Mouse (Mus musculus): ENCODE measurements around the gene Bbox1. TPM values are rescaled to one million over a fixed set of nuclear protein-coding genes. Genes with fewer than 3 reads are reported as not detected.
A peak's percentile ranks its signal among the peaks of the same experiment; 100 is the strongest.

The Bbox1 gene
- polyA plus RNA-seq, 1 experiment = 1.9 TPM

DNA sequence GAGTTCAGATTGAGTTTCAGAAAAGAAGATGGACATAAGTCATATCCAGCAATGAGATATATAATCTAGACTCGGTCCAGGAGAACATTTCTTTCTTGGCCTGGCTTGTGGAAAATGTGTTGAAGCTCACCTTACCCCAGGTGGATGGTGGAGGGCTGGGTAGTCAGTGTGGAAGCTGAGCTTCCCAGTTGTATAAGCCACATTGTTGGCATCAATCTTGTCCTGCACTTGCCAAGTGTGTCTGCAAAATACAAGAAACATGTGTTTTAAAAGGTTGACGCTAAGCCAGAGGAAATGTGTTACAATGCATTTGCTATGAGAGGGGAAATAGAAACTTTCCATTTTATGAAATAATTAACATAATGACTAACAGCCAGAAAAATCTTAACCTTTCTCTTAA lies 38.9 kb downstream of the Bbox1 start:
- DNase-seq (ENCODE audit: extremely low spot score in 1 of 2, low spot score in 1 of 2) = peak in 1 of 2 experiments; percentile 42

- DNase-seq (ENCODE audit: extremely low spot score in 1 of 2, low spot score in 1 of 2) = no peak
Observed at GRCm38 (mm10) chr2:110274160-110274559, 40.2 kb downstream of the Bbox1 start.

DNA sequence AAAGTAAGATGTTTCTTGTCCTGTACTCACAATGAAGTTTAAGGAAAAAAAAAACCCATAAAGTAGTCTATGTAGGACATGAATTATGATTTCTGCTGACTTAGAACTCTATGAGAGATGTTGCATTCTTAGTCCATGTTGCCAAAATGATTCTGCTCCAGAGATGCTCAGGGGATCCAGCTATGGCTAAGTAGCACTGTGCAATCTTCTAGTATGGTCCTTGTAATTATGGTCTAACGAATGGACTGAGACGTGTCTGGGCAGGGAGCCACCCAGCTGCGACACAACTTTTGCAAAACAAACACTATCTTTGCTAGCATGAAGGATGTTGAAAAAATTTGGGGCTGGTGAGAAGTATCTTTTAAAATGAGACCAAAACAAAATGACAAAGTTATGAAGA lies 45.1 kb downstream of the Bbox1 start:
- no peak for DNase-seq (ENCODE audit: extremely low spot score in 1 of 2, low spot score in 1 of 2)

DNA sequence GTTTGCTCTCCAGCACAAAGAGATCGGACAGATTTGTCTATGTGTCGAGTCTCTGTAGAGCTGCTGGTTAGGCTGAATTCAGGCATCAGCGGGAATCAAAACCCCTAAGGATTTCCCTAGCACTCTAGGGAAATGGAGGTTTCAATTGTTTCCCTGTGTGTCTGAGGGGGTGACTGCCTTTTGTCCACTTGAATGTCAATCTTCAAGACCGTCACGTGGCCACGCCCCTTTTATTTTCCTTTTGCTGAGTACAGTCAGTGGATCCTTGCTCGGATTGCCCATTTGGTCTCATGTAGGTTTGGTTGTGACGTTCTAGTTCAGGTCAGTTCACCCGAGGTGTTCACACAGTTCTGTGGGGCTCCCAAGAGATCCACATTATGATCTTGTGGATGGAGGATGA lies 82.1 kb downstream of the Bbox1 start:
- DNase-seq (ENCODE audit: extremely low spot score in 1 of 2, low spot score in 1 of 2) = no peak

- DNase-seq (ENCODE audit: extremely low spot score in 1 of 2, low spot score in 1 of 2) = no peak
Observed at GRCm38 (mm10) chr2:110230753-110231152, 83.6 kb downstream of the Bbox1 start.

DNA sequence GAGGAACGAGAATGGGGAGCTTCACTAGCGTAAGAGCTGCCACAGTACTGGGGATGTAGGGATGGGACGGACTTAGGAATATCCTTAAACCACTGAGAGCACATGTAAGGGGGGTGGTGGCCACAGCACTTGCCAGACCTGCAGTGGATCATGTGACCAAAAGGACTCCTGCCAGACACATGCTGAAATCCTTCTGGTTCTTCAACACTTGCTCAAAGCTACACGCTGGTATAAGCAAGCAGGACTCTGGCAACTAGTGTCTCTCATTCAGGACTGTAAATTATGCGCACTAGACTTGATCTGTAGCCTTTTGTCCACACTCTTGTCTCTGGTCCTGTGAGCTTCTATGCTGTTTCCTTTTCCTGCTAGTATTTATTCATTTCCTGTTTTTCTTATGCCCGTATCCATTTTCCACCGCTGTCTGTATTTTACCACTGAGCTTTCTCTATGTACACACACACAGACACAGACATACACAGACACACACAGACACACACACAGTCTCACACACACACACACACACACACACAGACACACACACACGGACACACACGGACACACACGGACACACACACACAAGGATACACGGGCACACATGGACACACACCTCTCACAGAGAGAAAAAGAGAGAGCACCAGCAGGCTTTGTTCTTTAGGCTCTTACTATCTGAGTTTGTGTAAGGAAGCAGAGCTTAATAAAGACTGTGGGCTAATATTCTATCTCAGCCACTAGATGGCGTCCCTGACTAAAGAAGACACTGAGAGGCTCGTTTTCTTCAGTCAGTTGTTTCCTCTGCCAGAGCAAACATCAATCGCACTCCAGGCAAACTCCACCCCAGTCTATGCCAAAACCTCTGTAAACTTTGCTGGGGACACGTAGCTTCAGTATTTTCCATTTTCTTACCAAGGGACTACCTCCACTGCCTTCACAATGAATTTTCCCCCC lies 84.9 kb downstream of the Bbox1 start:
- DNase-seq (ENCODE audit: extremely low spot score in 1 of 2, low spot score in 1 of 2) = peak; percentile 40 to 89

DNA sequence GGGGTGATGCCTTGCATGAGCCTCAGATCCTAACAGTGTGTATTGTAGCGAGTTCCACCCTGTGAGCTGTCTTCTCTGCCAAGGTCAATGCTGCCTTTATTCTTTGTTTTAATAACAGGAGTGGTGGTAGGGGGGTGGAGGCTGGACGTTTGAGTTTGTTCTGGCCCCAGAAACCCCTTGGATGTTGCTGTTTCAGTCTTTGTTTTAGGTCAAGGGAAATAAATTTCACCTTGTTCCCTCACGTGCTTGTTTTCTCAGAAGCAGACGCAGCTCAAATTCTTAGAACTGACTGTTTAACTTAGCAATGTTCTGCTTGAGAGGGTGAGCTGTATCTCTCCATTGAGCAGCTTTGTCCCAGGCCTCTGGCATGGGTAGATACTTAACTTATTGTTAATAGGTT lies 87.9 kb downstream of the Bbox1 start:
- DNase-seq (ENCODE audit: extremely low spot score in 1 of 2, low spot score in 1 of 2) = no peak

DNA sequence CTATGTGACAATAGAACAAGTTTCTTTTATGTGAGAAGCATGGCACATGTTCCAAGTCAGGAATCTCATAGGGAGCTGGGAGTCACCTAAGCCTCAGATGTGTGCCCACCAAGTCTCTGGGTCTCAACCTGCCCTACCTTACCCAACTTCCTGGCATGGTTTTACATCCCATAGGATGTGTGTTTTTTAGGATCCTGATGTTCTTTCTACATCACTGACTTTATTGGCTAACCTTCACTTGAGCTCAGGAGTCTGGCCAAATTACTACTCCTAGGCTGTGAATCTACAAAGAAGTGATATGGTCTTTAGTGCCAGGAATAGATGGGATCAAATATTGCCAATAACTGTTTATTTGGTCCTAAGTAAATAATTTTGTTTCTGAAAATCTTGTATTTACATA lies 88.4 kb downstream of the Bbox1 start:
- DNase-seq (ENCODE audit: extremely low spot score in 1 of 2, low spot score in 1 of 2) = no peak

DNA sequence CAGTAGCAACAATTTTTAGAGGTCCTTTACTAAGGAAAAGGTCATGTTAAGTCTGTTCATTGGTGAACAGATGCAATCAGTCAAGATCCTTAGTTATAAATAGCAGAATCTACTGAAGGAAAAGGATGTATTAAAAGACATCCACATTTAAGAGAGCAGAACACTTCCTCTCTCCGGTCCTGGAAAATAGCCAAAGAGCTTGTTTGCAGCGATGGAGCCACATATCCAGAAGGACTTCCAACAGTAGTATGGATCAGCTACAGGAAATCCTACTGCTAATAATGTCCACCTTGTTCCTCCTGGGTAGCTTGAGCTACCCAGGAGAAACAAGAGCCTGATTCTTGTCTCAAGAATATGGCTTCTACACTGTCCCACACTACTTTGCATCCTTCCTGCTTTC lies 91.6 kb downstream of the Bbox1 start:
- DNase-seq (ENCODE audit: extremely low spot score in 1 of 2, low spot score in 1 of 2) = no peak

GRCm38 (mm10) chr2:110220492-110220891 lies 93.9 kb downstream of the Bbox1 start:
- DNase-seq (ENCODE audit: extremely low spot score in 1 of 2, low spot score in 1 of 2) = no peak

DNA sequence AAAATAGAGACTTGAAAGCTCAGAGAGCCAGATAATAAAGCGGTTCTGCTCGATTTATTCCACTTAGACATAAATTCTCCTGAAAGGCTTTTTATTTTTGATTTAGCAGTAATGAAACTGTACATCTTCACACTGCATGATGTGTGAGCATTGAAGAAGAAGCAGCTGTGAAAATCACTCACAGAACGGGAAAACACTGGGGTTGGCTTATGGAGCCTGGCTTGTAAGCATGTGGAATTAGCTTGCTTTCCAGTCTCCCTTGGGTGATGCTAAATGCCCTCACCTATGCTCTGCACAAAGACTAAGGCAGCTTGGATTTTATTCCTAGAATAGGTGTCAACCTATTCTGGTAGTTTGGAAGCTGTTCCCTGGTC lies 98.7 kb downstream of the Bbox1 start:
- no peak for DNase-seq (ENCODE audit: extremely low spot score in 1 of 2, low spot score in 1 of 2)

GRCm38 (mm10) chr2:110214991-110215684 lies 99.2 kb downstream of the Bbox1 start:
- DNase-seq (ENCODE audit: extremely low spot score in 1 of 2, low spot score in 1 of 2) = no peak

GRCm38 (mm10) chr2:110214278-110214677 lies 100.1 kb downstream of the Bbox1 start:
- no peak for DNase-seq (ENCODE audit: extremely low spot score in 1 of 2, low spot score in 1 of 2)

Other genes starting within 250 kb of the Bbox1 start
- 2.5 and 3.5 TPM in 2 replicates for gene Fibin, start 48.6 kb upstream of the Bbox1 start, polyA plus RNA-seq (2012; rRNA removed)